Mouse (Mus musculus): ENCODE results near the gene Med12. TPM values are rescaled to one million over a fixed set of nuclear protein-coding genes. Genes with fewer than 3 reads are reported as not detected.
A peak's percentile ranks its signal among the peaks of the same experiment; 100 is the strongest.

The Med12 gene
- total and polyA plus RNA-seq, 3 experiments: 20.9 to 68.0 TPM; not detected in 1

DNA sequence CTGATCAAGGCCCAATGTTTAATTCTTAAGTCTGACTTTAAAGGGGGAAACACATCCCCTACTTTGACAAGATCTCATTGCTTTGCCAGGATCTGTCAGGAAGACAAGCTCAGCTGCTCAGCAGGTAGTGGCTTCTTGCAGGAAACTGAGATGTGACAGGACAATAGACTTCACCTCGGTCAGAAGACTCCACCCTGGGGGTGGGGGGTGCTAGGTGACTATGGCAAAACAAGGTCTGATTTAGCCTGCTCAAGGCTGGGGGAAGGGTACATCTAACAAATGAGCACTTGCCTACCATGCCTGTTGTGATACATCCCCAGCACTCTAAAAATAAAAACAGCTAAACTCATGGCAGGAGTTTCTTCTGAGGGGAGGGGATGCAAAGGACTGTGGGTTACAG is 28.8 kb upstream of the Med12 start:
- Histone ChIP-seq H3K9ac (ENCODE audit: control insufficient read depth, low read depth, low read length, poor library complexity, severe bottlenecking) (no peak overlapping the region), H3K27me3 (ENCODE audit: control insufficient read depth in 1 of 2, insufficient read depth in 2 of 2, low read length in 2 of 2) (0 out of 4 replicates have a peak, but pooled peaks cover 0 to 3% of the 10 kb centered on the region in 2 experiments), H3K4me1 (ENCODE audit: control insufficient read depth in 1 of 2, insufficient read depth in 2 of 2, low read length in 2 of 2) (no peaks in the 10 kb centered on the region), H3K79me2 (ENCODE audit: control insufficient read depth, insufficient read depth, low read length, poor library complexity) (no peaks in the 10 kb centered on the region), H3K27ac (ENCODE audit: control insufficient read depth, low read depth, low read length) (no peak overlapping the region), H3K4me3 (ENCODE audit: control insufficient read depth in 1 of 2, insufficient read depth in 1 of 2, low read depth in 2 of 2, low read length in 2 of 2) (no peak overlapping the region), H3K36me3 (ENCODE audit: control insufficient read depth in 1 of 2, insufficient read depth in 2 of 2, low read length in 2 of 2) (no peaks in the 10 kb centered on the region), H3K9me3 (replicated peaks; ENCODE audit: insufficient read depth, low read length) (no peaks in the 10 kb centered on the region)
- no peak for TF ChIP-seq EP300 (IDR thresholded peaks at IDR 0.05; ENCODE audit: low read depth in 1 of 2, low read length in 2 of 2)
- TF ChIP-seq RAD21 (IDR thresholded peaks at IDR 0.05; ENCODE audit: low read depth, low read length): no peak
- no peak for TF ChIP-seq NELFE (IDR thresholded peaks at IDR 0.05; ENCODE audit: low read depth, low read length)
- no peak for TF ChIP-seq MAX (IDR thresholded peaks at IDR 0.05; ENCODE audit: low read length)
- no peak for TF ChIP-seq BHLHE40 (IDR thresholded peaks at IDR 0.05; ENCODE audit: borderline replicate concordance, low read depth, low read length)
- TF ChIP-seq ZC3H11A (IDR thresholded peaks at IDR 0.05; ENCODE audit: low read depth, low read length): no peak
- no peak for TF ChIP-seq SIN3A (IDR thresholded peaks at IDR 0.05; ENCODE audit: low read length)
- TF ChIP-seq MAZ (IDR thresholded peaks at IDR 0.05; ENCODE audit: low read depth, low read length): no peak
- no peak for TF ChIP-seq POLR2AphosphoS2 (IDR thresholded peaks at IDR 0.05; ENCODE audit: low read length)
- no peak for TF ChIP-seq TCF12 (IDR thresholded peaks at IDR 0.05; ENCODE audit: low read depth, low read length)
- TF ChIP-seq ZKSCAN1 (IDR thresholded peaks at IDR 0.05; ENCODE audit: low read depth, low read length): no peak
- no peak for TF ChIP-seq POLR2AphosphoS5 (IDR thresholded peaks at IDR 0.05; ENCODE audit: borderline replicate concordance, low read depth, low read length)
- TF ChIP-seq ZNF384 (IDR thresholded peaks at IDR 0.05; ENCODE audit: low read depth, low read length): no peak
- no peak for TF ChIP-seq CTCF (IDR thresholded peaks at IDR 0.05 in 2 of 3, conservative IDR thresholded peaks at IDR 0.05 in 1 of 3; ENCODE audit: control insufficient read depth in 1 of 3, insufficient read depth in 1 of 3, low read depth in 2 of 3, low read length in 3 of 3, poor library complexity in 1 of 3, severe bottlenecking in 1 of 3)
- TF ChIP-seq POLR2A (IDR thresholded peaks at IDR 0.05; ENCODE audit: control insufficient read depth in 1 of 2, insufficient read depth in 1 of 2, low read depth in 1 of 2, low read length in 2 of 2, poor library complexity in 1 of 2): no peak
- DNase-seq (ENCODE audit: low read depth, low spot score): no peak

DNA sequence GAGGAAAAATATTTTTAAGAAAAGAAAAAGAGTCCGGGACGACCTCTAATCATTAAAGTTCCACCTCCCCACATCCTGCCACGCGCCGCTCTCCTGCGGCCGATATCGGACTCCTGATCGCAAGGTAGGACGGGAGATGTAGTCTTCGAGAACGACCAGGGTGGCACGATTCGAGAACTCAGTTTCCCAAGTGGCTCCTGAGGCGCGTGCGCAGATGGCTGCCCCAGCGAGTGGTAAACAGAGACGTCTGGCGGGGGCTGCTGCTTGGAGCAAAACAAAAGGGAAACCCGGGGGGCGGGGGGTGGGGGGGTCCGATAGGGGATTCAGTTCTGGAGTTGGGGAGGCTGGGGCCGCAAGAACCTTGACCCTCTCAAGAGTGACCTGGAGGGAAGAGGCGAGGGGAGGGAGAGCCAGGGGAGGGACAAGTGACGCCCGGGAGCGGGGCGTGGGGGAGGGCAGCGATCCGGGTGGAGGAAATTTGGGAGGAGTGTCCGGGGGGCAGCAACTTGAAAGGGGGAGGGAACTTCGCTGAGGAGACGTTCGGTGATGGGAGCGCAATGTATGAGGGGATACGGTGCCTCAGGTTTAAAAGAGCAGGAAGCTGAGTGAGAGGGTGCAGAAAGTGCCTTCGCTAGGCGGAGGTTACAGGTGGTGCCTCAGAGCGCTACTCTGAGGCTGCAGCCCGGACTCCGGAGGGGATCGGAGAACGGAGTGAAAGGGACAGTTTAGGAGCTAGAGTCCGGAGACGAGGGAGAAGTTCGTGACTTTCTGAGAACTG is 19.7 kb upstream of the Med12 start, which contains the start of gene Foxo4:
Gene Foxo4 (plus strand): TSS at position 577 of the 778 bp plus-strand sequence.
- peak; percentile 94 for DNase-seq (ENCODE audit: low read depth, low spot score)
- Histone ChIP-seq H3K4me3 (ENCODE audit: control insufficient read depth in 1 of 2, insufficient read depth in 1 of 2, low read depth in 2 of 2, low read length in 2 of 2) (peak within 1 kb of the TSS; percentile 91 to 94), H3K79me2 (ENCODE audit: control insufficient read depth, insufficient read depth, low read length, poor library complexity) (no peaks in the 10 kb centered on the region; the same call in none of the 2 replicates), H3K27ac (ENCODE audit: control insufficient read depth, low read depth, low read length) (peak within 1 kb of the TSS; percentile 86), H3K4me1 (ENCODE audit: control insufficient read depth in 1 of 2, insufficient read depth in 2 of 2, low read length in 2 of 2) (peaks cover 0 to 9% of the 10 kb centered on the region in 2 experiments; a peak in 1 of 4 replicates), H3K27me3 (ENCODE audit: control insufficient read depth in 1 of 2, insufficient read depth in 2 of 2, low read length in 2 of 2) (no peaks in the 10 kb centered on the region), H3K36me3 (ENCODE audit: control insufficient read depth in 1 of 2, insufficient read depth in 2 of 2, low read length in 2 of 2) (no peaks in the 10 kb centered on the region; a peak in 1 of 4 replicates), H3K9ac (ENCODE audit: control insufficient read depth, low read depth, low read length, poor library complexity, severe bottlenecking) (peak within 1 kb of the TSS; percentile 79), H3K9me3 (replicated peaks; ENCODE audit: insufficient read depth, low read length) (no peaks in the 10 kb centered on the region)
- peak; percentile 80; the same call in 1 of the 2 replicates for TF ChIP-seq MAZ (IDR thresholded peaks at IDR 0.05; ENCODE audit: low read depth, low read length)
- peak; percentile 61 for TF ChIP-seq NELFE (IDR thresholded peaks at IDR 0.05; ENCODE audit: low read depth, low read length)
- TF ChIP-seq TBP (IDR thresholded peaks at IDR 0.05; ENCODE audit: low read depth, low read length): peak; percentile 88
- no peak for TF ChIP-seq GABPA (IDR thresholded peaks at IDR 0.05; ENCODE audit: low read depth, low read length)
- no peak for TF ChIP-seq POLR2AphosphoS5 (IDR thresholded peaks at IDR 0.05; ENCODE audit: borderline replicate concordance, low read depth, low read length)
- 0 out of 2 replicates have a peak, but pooled peaks have one; percentile 15 for TF ChIP-seq ETS1 (IDR thresholded peaks at IDR 0.05; ENCODE audit: low read depth, low read length)
- TF ChIP-seq ZMIZ1 (IDR thresholded peaks at IDR 0.05; ENCODE audit: low read depth, low read length): peak; percentile 65; the same call in 1 of the 2 replicates
- no peak for TF ChIP-seq ZKSCAN1 (IDR thresholded peaks at IDR 0.05; ENCODE audit: low read depth, low read length)
- TF ChIP-seq RAD21 (IDR thresholded peaks at IDR 0.05; ENCODE audit: low read depth, low read length): no peak
- peak; percentile 74 for TF ChIP-seq GATA1 (IDR thresholded peaks at IDR 0.05; ENCODE audit: low read depth, low read length)
- TF ChIP-seq CHD1 (IDR thresholded peaks at IDR 0.05; ENCODE audit: low read depth, low read length): no peak
- TF ChIP-seq ZNF384 (IDR thresholded peaks at IDR 0.05; ENCODE audit: low read depth, low read length): no peak
- TF ChIP-seq MXI1 (IDR thresholded peaks at IDR 0.05; ENCODE audit: low read depth, low read length): peak; percentile 81
- no peak for TF ChIP-seq BHLHE40 (IDR thresholded peaks at IDR 0.05; ENCODE audit: borderline replicate concordance, low read depth, low read length)
- TF ChIP-seq USF1 (IDR thresholded peaks at IDR 0.05; ENCODE audit: low read depth, low read length): peak; percentile 72
- TF ChIP-seq KAT2A (conservative IDR thresholded peaks at IDR 0.05; ENCODE audit: low read depth, low read length): peak; percentile 79
- TF ChIP-seq MYB (IDR thresholded peaks at IDR 0.05; ENCODE audit: low read depth, low read length): no peak
- 0 out of 2 replicates have a peak, but pooled peaks have one; percentile 48 for TF ChIP-seq TCF12 (IDR thresholded peaks at IDR 0.05; ENCODE audit: low read depth, low read length)
- peak; percentile 95 for TF ChIP-seq HCFC1 (IDR thresholded peaks at IDR 0.05; ENCODE audit: low read depth, low read length)
- TF ChIP-seq SMC3 (IDR thresholded peaks at IDR 0.05; ENCODE audit: low read depth, low read length): no peak
- TF ChIP-seq CTCF (IDR thresholded peaks at IDR 0.05 in 2 of 3, conservative IDR thresholded peaks at IDR 0.05 in 1 of 3; ENCODE audit: control insufficient read depth in 1 of 3, insufficient read depth in 1 of 3, low read depth in 2 of 3, low read length in 3 of 3, poor library complexity in 1 of 3, severe bottlenecking in 1 of 3): no peak
- TF ChIP-seq ELF1 (IDR thresholded peaks at IDR 0.05; ENCODE audit: low read depth, low read length): peak; percentile 51

Data from MEL (cell line).